Mouse (Mus musculus) regulatory T cell (primary cell): ENCODE data around the gene Rnf187.

Experiments used
- in situ Hi-C: fragments of 300-600 bp; cut with MboI, MseI; formaldehyde crosslinking; loops from one replicate; pipeline ENCODE4 v1.15.1; 2025; ENCODE audit warnings: high pct_unique_total_duplicates

Gene Rnf187

GRCm38 (mm10) chr11:58903511-58904409 lies 35.0 kb downstream of the Rnf187 start, which contains the start of gene Zfp39:
Zfp39 (minus strand) TSS chr11:58904225.
- in situ Hi-C loops: loop anchor here (10.0 kb wide), 1 partner anchor 1871 kb away; the partner anchor contains the start of genes Smcr8 and Top3a

GRCm38 (mm10) chr11:58901080-58901479 lies 37.6 kb downstream of the Rnf187 start:
- in situ Hi-C loops: loop anchor here (10.0 kb wide), 1 partner anchor 1874 kb away; the partner anchor contains the start of genes Smcr8 and Top3a

- in situ Hi-C loops: no loop called here
Observed at GRCm38 (mm10) chr11:58897485-58897884, 41.2 kb downstream of the Rnf187 start.

- in situ Hi-C loops: no loop called here
Observed at GRCm38 (mm10) chr11:58894456-58894855, 44.3 kb downstream of the Rnf187 start.

GRCm38 (mm10) chr11:58890511-58890910 lies 48.2 kb downstream of the Rnf187 start:
- in situ Hi-C loops: no loop called here

- in situ Hi-C loops: no loop called here
Observed at GRCm38 (mm10) chr11:58883756-58884155, 55.0 kb downstream of the Rnf187 start.
